Mouse (Mus musculus): Measurements from ENCODE around the gene Pbsn. TPM values are rescaled to one million over a fixed set of nuclear protein-coding genes. Genes with fewer than 3 reads are reported as not detected.

Gene Pbsn
- polyA plus RNA-seq, 1 experiment from 2014 or later, result not detected

Other genes starting within 250 kb of the Pbsn start
- 35.8 to 90.4 TPM (median 56.3 TPM) in 3 replicates for gene Prkx, start 57.3 kb downstream of the Pbsn start, polyA plus RNA-seq (2018)
- gene Gm14744, start 11.1 kb upstream of the Pbsn start, polyA plus RNA-seq (2018), result not detected in 3 replicates
- gene 5430402E10Rik, start 71.4 kb upstream of the Pbsn start, polyA plus RNA-seq (2018), result not detected in 3 replicates
- gene Obp1a, start 237.8 kb upstream of the Pbsn start, polyA plus RNA-seq (2018), result not detected in 3 replicates

Measured in macrophage (primary cell).